Mouse (Mus musculus) G1E (cell line): ENCODE results near the gene Vmn2r93.

Experiments
- CTCF ChIP-seq: IDR thresholded peaks from 2 replicates; pipeline ENCODE4 v1.5.1; 2012; ENCODE audit warnings: low read depth, low read length, inconsistent platforms, mixed read lengths
- GATA1 ChIP-seq: IDR thresholded peaks from 2 replicates; pipeline ENCODE4 v1.6.1; 2012; ENCODE audit warnings: borderline replicate concordance, low read length, inconsistent platforms, mixed read lengths
- POLR2AphosphoS5 ChIP-seq: IDR thresholded peaks from 2 replicates; pipeline ENCODE4 v1.6.1; 2012; ENCODE audit warnings: low read depth, low read length, inconsistent platforms; ENCODE audit not compliant: insufficient replicate concordance
- TAL1 ChIP-seq: conservative IDR thresholded peaks from 2 replicates; pipeline ENCODE4 v1.6.1; 2012; ENCODE audit warnings: low read depth, low read length, inconsistent platforms, mixed read lengths

DNA sequence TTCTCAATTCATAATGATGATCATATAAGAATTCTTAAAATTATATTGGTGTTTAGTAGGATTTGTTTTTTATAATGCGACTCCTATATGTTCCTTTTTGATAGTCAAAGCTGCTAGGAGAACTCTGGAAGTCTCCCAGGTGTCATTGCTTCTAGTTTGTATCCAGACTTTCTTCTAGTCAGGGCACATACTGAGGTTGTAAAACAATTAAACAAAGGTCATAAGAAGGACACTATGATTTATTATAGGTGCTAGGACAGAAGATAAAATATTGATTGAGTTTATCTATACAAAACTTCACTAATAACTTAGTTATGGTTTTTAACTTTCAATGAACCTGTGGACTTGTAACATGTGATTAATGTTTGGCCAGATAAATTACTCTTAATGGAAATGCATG, 62.1 kb downstream of the Vmn2r93 start:
- TF ChIP-seq CTCF (no peak), POLR2AphosphoS5 (no peak), GATA1 (no peak), TAL1 (no peak)
